Mouse (Mus musculus) cortical plate, adult 2 months (tissue): ENCODE results near the gene Gm17387. TPM values are rescaled to one million over a fixed set of nuclear protein-coding genes. Genes with fewer than 3 reads are reported as not detected.

Source experiments
- H3K27ac ChIP-seq: fragments of 200-500 bp; 2 replicates; pipeline ENCODE4 v1.5.1; 2012; ENCODE audit warnings: low read length, control low read depth, inconsistent platforms; ENCODE audit not compliant: insufficient read depth
- H3K4me1 ChIP-seq: fragments of 200-500 bp; 2 replicates; pipeline ENCODE4 v1.6.1; 2011; ENCODE audit warnings: low read length; ENCODE audit not compliant: control insufficient read depth, insufficient read depth
- H3K4me3 ChIP-seq: fragments of 200-500 bp; 2 replicates; pipeline ENCODE4 v1.5.1; 2011; ENCODE audit warnings: mild to moderate bottlenecking, low read length, control low read depth; ENCODE audit not compliant: insufficient read depth
- CTCF ChIP-seq: fragments of 200-500 bp; IDR thresholded peaks from 2 replicates; pipeline ENCODE4 v1.5.1; 2011; ENCODE audit warnings: mild to moderate bottlenecking, control low read depth, low read length; ENCODE audit not compliant: insufficient read depth; ENCODE audit errors: extremely low read depth
- POLR2A ChIP-seq: fragments of 200-500 bp; IDR thresholded peaks from 2 replicates; pipeline ENCODE4 v1.6.1; 2011; ENCODE audit warnings: mild to moderate bottlenecking, low read length, control low read depth; ENCODE audit not compliant: insufficient read depth; ENCODE audit errors: extremely low read depth
- polyA plus RNA-seq: library from polyadenylated mRNA; depleted of rRNA; stranded (reverse); fragments of >200 nt; gene quantifications from 2 replicates; pipeline ENCODE4 v1.2.3, GENCODE M21; 2012; rRNA removed

Gene Gm17387
- not detected in 2 replicates for polyA plus RNA-seq

- no peak within 1 kb of the TSS for H3K4me3 ChIP-seq
- no peaks in the 10 kb centered on the region; the same call in 1 of the 2 replicates for H3K4me1 ChIP-seq
- TF ChIP-seq POLR2A: no peak
- TF ChIP-seq CTCF: no peak
- H3K27ac ChIP-seq: no peak within 1 kb of the TSS
Observed at GRCm38 (mm10) chr7:141028831-141029230, at the start of gene Gm17387. Gm17387 (plus strand) TSS chr7:141029131.

- no peaks in the 10 kb centered on the region for H3K4me1 ChIP-seq
- TF ChIP-seq CTCF: no peak
- H3K4me3 ChIP-seq: no peak overlapping the region
- H3K27ac ChIP-seq: no peak overlapping the region
Observed at GRCm38 (mm10) chr7:140981704-140982103, 47.2 kb upstream of the Gm17387 start.

- H3K4me3 ChIP-seq: no peak overlapping the region
- H3K4me1 ChIP-seq: no peaks in the 10 kb centered on the region
- H3K27ac ChIP-seq: no peak overlapping the region
- no peak for TF ChIP-seq CTCF
- TF ChIP-seq POLR2A: no peak
Observed at GRCm38 (mm10) chr7:140982971-140983370, 46.0 kb upstream of the Gm17387 start.

GRCm38 (mm10) chr7:140987182-140988138, 41.5 kb upstream of the Gm17387 start:
- Histone ChIP-seq H3K27ac (no peak overlapping the region), H3K4me1 (no peaks in the 10 kb centered on the region), H3K4me3 (no peak overlapping the region)
- TF ChIP-seq POLR2A (no peak), CTCF (no peak)

- Histone ChIP-seq H3K27ac (no peak overlapping the region), H3K4me3 (no peak overlapping the region), H3K4me1 (no peaks in the 10 kb centered on the region)
- TF ChIP-seq CTCF: no peak
- no peak for TF ChIP-seq POLR2A
Observed at GRCm38 (mm10) chr7:140989022-140989421, 39.9 kb upstream of the Gm17387 start.

GRCm38 (mm10) chr7:140990185-140990584, 38.7 kb upstream of the Gm17387 start:
- no peak overlapping the region for H3K27ac ChIP-seq
- no peak overlapping the region for H3K4me3 ChIP-seq
- TF ChIP-seq POLR2A (no peak), CTCF (no peak)
- H3K4me1 ChIP-seq: no peaks in the 10 kb centered on the region

GRCm38 (mm10) chr7:140990622-140991021, 38.3 kb upstream of the Gm17387 start:
- no peak for TF ChIP-seq CTCF
- no peak for TF ChIP-seq POLR2A
- Histone ChIP-seq H3K4me1 (no peaks in the 10 kb centered on the region), H3K27ac (no peak overlapping the region), H3K4me3 (no peak overlapping the region)

- H3K27ac ChIP-seq: no peak overlapping the region
- no peaks in the 10 kb centered on the region for H3K4me1 ChIP-seq
- TF ChIP-seq CTCF (no peak), POLR2A (no peak)
Observed at GRCm38 (mm10) chr7:140991117-140991689, 37.7 kb upstream of the Gm17387 start.

GRCm38 (mm10) chr7:140997817-140998216, 31.1 kb upstream of the Gm17387 start:
- no peak overlapping the region for H3K4me3 ChIP-seq
- H3K27ac ChIP-seq: no peak overlapping the region
- TF ChIP-seq POLR2A (no peak), CTCF (no peak)
- no peaks in the 10 kb centered on the region for H3K4me1 ChIP-seq

More at GRCm38 (mm10) chr7:140991117-140991689, 37.7 kb upstream of the Gm17387 start:
- no peak overlapping the region for H3K4me3 ChIP-seq
